Mouse (Mus musculus): Measurements from ENCODE around the gene Capn1.

- TF ChIP-seq CTCF (IDR thresholded peaks at IDR 0.05 in 2 of 3, conservative IDR thresholded peaks at IDR 0.05 in 1 of 3; ENCODE audit: control insufficient read depth in 1 of 3, insufficient read depth in 1 of 3, low read depth in 2 of 3, low read length in 3 of 3, poor library complexity in 1 of 3, severe bottlenecking in 1 of 3) (no peak), EP300 (IDR thresholded peaks at IDR 0.05; ENCODE audit: low read depth in 1 of 2, low read length in 2 of 2) (no peak), ZKSCAN1 (IDR thresholded peaks at IDR 0.05; ENCODE audit: low read depth, low read length) (no peak), ZNF384 (IDR thresholded peaks at IDR 0.05; ENCODE audit: low read depth, low read length) (no peak), UBTF (IDR thresholded peaks at IDR 0.05; ENCODE audit: borderline replicate concordance, insufficient read depth, low read depth, low read length) (no peak), POLR2A (IDR thresholded peaks at IDR 0.05; ENCODE audit: control insufficient read depth in 1 of 2, insufficient read depth in 1 of 2, low read depth in 1 of 2, low read length in 2 of 2, poor library complexity in 1 of 2) (no peak)
These were observed 61.5 kb downstream of the Capn1 start for GRCm38 (mm10) chr19:5954031-5954710.

All from MEL (cell line).